Mouse (Mus musculus) CD8-positive naive resting alpha-beta T cell, adult 2 months (primary cell): ENCODE results near the gene 6430550D23Rik.
A peak's percentile ranks its signal among the peaks of the same experiment; 100 is the strongest.
"Not testable (repeated sequence)": the region's sequence is repeated elsewhere in the genome, so short reads cannot be mapped to it uniquely, and the experiment has no call there.

Experiments used
- DNase-seq, 2 experiments: peaks; one replicate each; pipeline ENCODE4 v3.0.0; 2022; ENCODE audit warnings: low read depth in 2 of 2, low spot score in 2 of 2

Gene 6430550D23Rik

DNA sequence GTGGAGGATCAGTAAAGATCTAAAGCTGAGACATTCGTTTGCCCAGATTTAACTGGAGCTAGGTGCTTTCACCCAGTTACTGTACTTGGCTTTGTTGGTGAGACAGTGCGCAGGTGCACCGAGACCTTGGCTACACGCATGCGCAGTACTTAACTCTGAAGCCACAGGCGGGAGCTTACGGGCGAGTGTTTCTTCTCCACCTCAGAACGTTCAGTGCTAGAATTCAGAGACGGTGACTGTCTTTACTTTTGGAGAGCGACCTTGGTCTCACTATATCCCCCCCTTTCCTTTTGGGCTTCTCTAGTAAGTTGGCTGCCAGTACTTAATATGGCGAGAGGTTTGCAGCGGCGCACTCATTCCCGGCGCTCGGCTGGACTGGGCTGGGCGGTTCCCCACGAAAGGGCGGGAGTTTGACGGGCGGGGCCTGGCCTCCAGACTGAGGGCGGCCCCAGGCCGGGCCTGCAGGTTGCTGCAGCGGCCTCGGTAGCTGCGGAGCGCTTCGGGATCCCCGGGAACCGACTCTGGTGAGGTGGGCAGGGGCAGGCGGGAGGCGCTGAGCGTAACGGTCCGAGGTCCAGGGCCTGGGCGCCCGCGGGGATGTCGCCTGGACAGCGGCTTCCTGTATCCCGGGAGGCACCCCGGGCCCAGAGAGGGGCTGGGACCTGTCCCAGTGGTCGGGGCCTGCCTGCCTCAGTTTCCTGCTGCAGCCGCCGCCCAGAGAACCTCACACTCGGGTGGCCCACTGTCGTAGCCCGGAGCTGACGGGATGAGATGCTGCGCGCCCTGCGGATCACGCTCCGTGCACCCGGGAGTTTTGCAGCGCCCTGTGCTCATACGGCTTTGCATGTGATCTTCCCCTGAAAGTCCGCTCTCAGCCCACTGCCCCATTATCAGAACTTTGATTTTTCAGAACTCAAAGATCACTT, 51.4 kb downstream of the 6430550D23Rik start, which contains the start of gene Cep250:
TSS of gene Cep250 (plus strand) at position 325 of the 926 bp plus-strand sequence.
- peak; percentile 86 to 87 for DNase-seq

GRCm38 (mm10) chr2:155952006-155952405, 55.8 kb downstream of the 6430550D23Rik start:
- DNase-seq: peak in 1 of 2 experiments; percentile 33

- no peak for DNase-seq
Measured at GRCm38 (mm10) chr2:155949362-155949761, 58.4 kb downstream of the 6430550D23Rik start.

GRCm38 (mm10) chr2:155947390-155948002, 60.3 kb downstream of the 6430550D23Rik start:
- DNase-seq: no peak

DNA sequence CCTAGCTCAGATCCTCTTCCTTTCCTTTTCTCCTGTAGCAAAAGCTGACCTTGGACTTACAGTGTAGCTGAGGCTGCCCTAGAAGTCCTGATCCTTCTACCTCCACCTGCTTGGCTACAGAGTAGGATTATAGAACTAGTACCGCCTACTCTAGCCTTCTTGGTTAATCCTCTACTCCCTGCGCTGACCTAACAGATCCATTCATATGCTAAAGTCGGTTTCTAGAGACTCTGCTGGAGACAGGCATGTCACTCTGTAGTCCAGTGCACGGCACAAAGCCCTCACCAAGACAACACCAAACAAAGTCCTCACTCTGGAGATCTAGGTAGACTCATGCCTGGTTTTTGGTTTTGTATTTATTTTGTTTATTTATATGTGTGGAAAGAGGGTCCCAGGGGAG, 61.3 kb downstream of the 6430550D23Rik start:
- no peak for DNase-seq

DNA sequence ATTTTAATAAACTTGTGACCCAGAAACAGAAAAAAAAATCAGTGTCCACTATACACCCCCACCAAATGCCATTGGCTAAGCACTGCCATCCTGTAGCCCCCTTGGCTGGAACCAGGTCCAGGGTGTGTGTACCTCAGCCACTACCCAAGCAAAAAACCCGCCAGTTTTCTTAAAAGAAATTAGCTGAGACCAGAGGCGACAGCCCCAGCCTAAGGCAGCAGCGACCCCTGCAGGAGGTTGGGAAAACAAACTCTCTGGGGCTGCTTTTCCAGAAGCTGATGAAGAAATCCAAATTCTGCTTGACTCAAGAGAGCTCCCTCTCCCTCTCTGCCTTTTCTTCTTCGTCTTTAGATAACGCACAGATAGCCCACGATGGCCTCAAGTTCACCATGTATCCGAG, 61.7 kb downstream of the 6430550D23Rik start:
- DNase-seq: peak; percentile 50 to 68

DNA sequence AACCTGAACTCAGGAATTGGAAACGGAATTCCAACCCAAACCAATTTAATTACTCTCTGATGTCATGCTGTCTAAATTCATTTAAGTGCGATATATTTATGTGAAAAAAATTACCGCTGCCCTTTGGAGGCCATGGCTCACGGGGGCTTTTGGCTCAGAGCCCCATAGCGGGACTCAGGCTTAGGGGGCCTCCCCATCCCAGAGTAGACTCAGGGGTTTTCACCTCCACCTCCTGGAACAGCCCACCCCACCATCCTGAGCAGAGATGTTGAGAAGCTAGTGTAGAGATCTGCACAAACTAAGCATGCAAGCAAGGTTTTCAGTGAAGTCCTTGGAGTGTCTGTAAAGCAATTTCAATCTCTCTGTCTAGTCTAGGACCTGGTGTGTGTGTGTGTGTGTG, 62.2 kb downstream of the 6430550D23Rik start:
- DNase-seq: no peak

GRCm38 (mm10) chr2:155945124-155945523, 62.7 kb downstream of the 6430550D23Rik start, which contains the start of gene Gdf5:
Gdf5 (minus strand) TSS chr2:155945367.
- no peak for DNase-seq

DNA sequence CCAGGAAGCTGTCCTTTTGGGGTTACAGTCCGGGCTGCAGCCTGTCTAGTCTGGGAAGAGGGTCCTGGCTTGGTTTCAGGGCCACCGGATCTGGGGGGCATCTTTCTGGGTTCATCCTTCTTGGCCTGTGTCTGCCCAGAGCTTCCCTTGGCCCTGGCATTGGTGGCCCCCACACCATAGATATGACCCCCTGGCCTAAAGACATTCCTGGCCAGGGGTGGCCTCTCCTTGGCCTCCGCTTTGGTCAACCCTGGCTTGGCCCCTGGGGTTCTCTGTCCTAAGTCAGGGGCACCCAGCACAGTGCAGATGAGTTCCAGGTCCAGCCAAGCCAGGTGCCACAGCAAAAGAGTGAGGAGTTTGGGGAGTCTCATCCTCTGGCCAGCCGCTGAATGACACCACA, 63.1 kb downstream of the 6430550D23Rik start:
- no peak for DNase-seq

DNA sequence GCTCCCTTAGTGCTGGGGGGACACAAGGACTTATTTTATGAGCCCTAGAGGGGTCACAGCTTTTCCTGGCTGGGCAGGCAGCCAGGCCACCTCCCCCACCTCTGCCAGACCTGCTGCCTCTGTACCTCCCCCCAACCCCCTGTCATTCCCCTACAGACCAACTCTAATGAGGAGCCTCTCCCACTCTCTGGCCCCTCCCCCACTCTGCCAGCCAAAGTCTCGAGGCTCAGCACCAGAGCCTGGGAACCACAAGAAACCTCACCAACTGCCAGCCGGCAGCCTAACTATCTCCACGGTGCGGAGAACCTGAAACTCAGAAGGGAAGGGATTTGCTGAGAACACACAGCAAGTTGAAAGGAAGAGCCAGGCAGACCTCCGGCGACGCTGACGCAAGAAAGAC, 64.3 kb downstream of the 6430550D23Rik start:
- DNase-seq: no peak

DNA sequence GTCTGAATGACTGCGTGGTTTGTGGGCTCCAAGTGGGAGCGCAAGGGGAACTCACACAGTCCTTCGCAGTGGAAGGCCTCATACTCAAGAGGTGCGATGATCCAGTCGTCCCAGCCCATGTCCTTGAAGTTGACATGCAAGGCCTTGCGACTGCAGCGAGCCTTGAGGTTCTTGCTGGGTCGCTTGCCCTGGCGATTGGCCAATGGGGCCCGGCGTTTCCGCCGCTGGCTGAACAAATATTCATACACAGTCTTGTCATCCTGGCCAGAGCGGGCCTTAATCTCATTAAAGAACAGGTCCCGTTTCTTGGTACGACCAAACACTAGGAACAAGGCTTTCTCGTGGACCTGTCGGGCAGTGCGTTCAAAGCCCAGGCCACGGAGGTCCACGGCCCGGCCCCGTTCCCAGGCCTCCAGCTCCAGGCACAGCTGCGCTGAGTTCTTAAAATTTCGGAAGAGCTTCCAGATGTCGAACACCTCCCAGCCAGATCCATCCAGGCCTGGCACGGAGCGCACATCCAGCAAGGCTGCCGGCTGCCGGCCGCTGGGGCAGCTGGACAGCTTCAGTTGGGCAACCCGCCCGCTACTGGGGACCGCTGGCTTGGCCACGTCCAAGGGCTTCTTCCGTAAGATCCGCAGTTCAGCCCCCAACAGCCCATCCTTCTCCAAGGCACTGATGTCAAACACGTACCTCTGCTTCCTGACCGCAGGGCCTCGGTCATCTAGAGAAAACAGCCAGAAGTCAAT, 65.9 kb downstream of the 6430550D23Rik start:
- DNase-seq: no peak

- DNase-seq: no peak
Measured at GRCm38 (mm10) chr2:155940681-155941080, 67.1 kb downstream of the 6430550D23Rik start, which contains the start of gene Gm15557. Gm15557 (plus strand) TSS chr2:155940728.

DNA sequence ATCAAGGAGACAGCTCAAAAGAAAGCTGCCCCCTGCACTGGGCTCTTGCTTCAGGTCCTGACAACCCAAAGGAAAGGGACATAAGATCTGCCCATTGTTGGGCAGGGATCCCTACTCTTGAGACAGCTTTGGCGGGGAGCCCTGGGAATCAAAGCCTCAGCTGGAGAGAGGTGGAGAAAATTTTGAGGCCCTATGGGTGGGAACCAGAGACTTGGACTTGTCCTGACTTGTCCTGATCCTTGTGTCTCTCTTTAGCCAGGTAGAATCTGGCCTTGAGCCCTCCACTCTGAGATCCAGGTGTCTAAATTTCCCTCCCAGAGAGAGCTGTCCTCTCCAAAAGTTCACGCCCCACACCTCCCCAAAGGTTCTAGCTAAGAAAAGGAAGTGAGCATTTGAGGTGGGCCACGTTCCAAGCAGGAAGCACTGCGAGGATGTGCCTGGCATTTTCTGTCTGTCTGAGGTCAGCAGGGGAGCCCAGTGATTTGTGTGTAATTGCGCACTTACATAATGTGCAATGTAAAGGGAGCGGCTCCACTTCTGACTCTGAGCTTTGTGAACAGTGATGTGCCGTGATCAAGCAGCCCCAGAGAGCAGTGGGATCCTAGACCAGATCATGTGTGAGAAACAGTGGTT, 67.8 kb downstream of the 6430550D23Rik start:
- no peak for DNase-seq

DNA sequence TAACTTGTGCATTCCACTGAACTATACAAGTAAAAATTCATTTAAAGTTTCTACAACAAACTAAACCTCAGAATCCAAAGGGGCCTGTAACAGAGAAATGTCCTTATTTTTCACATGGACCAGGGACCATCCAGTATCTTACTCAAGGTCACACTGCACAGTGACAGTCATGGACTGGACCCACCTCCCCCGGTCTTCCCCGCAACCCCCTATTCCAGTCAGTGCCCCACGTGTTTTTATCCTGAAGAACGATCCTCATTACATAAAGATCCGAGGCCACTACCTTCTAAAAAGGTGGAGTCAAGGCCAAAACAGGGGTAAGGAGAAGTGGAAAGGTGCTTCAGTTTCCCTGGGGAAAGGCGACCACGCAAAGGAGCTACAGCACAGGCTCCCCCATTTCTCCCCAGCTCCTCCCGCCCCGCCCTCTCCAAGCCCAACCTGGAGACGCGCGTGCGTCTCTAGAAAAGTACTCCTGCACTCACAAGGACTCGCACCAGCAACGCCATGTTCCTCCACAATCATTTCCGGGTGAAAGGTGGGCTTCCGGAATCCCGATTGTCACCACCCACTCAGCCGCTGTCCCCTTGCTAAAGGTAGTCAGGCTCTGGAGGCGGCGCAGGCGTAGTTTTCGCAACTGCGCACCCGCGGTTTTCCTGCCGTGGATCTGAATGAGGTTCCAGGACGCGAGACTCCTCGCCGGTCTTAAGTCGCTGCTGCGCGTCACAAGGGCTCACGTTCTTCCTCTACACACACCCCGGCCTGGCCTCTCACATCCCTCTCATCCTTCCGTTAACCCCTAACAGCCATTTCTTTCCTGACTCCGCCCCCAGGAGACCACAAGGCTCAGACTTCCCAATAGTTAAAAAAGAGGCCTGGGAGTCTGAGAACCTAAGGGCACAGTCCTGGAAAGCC, 78.0 kb downstream of the 6430550D23Rik start, which contains the start of gene Uqcc1:
TSS of gene Uqcc1 (minus strand) at position 780 of the 912 bp plus-strand sequence.
- DNase-seq: peak; percentile 89 to 91

DNA sequence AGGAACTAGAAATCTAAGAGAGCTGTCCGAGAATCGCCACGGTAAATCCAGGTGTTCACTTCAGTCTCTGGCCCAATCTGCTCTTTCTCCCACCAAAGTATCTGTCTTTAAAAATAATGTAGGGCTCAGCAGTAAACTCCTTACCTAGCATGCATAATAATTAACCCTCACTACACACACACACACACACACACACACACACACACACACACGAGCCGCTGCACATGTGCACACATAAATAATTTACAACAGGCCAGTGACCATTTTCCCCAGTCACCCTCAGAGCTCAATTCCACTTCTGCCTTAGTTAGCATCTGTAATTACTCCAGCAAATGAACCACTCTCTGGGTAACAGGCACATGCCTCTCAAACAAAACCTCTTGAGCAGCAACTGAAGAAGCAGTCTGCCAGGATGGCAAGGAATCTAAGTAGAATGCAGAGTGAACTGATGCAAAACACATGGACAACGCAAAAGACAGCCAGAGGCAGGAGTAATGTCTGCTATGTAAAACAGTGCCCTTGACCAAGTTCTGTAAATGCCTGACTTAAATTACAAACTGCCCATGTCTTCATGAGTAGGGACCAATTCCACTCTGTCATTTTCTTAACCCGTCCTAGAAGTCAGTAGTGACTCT, 78.9 kb downstream of the 6430550D23Rik start:
- DNase-seq: no peak

GRCm38 (mm10) chr2:155925213-155925612, 82.6 kb downstream of the 6430550D23Rik start:
- DNase-seq: not testable (repeated sequence)
